Mouse (Mus musculus): ENCODE results near the gene Rpl37a.

Rpl37a gene

GRCm38 (mm10) chr1:72710753-72711653, at the start of gene Rpl37a:
TSS of gene Rpl37a (plus strand) at chr1:72711290.
- in situ Hi-C loops (cut with MboI, MseI) = no loop called here

GRCm38 (mm10) chr1:72673070-72673469, 38.0 kb upstream of the Rpl37a start:
- in situ Hi-C loops (cut with MboI, MseI) = no loop called here

DNA sequence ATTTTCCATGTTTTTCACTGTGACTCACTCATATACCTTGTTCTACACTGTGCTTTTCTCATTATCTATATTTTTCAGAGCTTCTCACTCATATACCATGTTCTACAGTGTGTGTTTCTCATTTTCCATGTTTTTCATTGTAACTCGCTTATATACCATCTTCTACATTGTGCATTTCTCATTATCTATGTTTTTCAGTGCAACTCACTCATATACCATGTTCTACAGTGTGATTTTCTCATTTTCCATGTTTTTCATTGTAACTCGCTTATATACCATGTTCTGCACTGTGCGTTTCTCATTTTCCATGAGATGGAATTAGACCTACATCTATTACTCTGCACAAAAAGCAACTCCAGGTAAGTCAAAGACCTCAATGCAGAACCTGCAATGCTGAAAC, 14.8 kb upstream of the Rpl37a start:
- in situ Hi-C loops (cut with MboI, MseI) = no loop called here

GRCm38 (mm10) chr1:72698651-72699050, 12.4 kb upstream of the Rpl37a start:
- in situ Hi-C loops (cut with MboI, MseI) = no loop called here

- in situ Hi-C loops (cut with MboI, MseI) = no loop called here
Observed at GRCm38 (mm10) chr1:72700479-72700878, 10.6 kb upstream of the Rpl37a start, which contains the start of gene Ankar. TSS of gene Ankar (minus strand) at chr1:72700579.

DNA sequence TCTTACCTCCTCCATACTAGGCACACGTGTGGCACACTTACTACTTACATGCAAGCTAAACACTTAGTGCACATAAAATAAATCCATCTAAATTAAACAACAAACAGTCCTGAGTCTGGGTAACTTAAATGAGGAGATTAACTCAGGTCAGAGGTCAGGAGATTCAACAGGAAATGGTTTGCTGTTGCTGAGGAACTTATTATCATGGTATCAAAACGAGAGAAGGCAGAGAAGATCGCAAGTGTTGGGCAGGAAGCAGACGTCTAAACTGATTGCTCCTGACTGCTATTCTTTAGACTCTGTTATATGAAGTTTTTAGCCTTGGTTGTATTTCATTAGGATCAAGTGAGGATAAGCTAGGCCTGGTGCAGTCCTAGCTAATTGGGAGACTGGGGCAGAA, 3.6 kb upstream of the Rpl37a start:
- in situ Hi-C loops (cut with MboI, MseI) = no loop called here

- in situ Hi-C loops (cut with MboI, MseI) = no loop called here
Observed at GRCm38 (mm10) chr1:72711684-72712083, 594 bp downstream of the Rpl37a start.

- in situ Hi-C loops (cut with MboI, MseI) = no loop called here
Observed at GRCm38 (mm10) chr1:72714547-72714946, 3.5 kb downstream of the Rpl37a start.

GRCm38 (mm10) chr1:72715065-72715464, 4.0 kb downstream of the Rpl37a start:
- in situ Hi-C loops (cut with MboI, MseI) = loop anchor here (5.0 kb wide), 2 partner anchors 137 to 408 kb away; partner anchors contain the start of gene Xrcc5

DNA sequence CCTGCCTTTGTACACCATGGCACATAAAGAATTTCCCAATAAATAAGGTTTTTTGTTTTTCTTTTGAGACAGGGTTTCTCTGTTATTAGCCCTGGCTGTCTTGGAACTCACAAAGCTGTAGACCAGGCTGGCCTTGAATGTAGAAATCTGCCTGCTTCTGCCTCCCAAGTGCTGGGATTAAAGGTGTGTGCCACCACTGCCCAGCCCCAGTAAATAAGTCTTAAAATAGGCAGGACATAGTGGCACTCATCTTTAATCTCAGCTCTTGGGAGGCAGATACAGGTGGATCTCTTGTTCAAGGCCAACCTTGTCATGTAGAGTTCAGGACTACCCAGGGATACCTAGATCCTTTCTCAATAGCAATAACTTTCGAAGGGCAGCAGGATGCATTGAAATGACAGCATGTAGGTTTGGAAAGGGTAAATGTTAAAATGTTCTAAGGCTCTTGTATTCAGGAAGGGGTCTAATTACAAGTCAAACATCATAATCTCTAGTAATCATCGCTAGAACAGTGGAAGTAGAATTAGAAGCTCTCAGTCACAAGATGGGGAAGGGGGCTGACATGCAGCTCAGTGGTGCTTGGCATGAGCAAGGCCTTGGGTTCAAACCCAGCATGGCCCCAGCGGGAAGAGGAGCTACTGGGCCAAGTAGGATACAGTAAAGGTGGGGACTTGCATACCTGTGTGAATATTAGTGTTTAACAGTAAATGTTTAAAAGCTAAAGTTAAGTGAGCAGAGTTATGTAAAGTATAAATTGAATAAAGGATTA, 4.7 kb downstream of the Rpl37a start:
- in situ Hi-C loops (cut with MboI, MseI) = loop anchor here (5.0 kb wide), 2 partner anchors 137 to 408 kb away; partner anchors contain the start of gene Xrcc5

DNA sequence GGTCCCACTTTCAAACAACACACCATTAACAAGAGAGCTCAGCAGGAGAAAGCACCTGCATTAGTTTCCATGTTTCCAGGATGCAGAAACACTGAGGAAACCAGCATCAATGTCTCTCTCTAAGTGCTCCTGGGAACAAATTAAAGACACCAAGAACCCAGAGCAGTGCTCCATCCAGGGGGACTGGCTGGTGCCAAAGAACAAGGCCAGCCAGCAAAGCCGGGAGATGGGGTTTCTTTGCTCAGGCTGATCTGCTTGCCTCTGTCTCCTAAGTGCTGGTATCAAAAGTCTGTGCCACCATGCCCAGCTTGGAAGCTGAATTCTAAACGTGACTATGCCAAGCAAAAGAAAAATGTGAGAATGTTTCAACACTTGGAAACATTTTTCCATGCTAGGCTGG, 5.3 kb downstream of the Rpl37a start:
- in situ Hi-C loops (cut with MboI, MseI) = loop anchor here (5.0 kb wide), 2 partner anchors 136 to 409 kb away; partner anchors contain the start of gene Xrcc5

DNA sequence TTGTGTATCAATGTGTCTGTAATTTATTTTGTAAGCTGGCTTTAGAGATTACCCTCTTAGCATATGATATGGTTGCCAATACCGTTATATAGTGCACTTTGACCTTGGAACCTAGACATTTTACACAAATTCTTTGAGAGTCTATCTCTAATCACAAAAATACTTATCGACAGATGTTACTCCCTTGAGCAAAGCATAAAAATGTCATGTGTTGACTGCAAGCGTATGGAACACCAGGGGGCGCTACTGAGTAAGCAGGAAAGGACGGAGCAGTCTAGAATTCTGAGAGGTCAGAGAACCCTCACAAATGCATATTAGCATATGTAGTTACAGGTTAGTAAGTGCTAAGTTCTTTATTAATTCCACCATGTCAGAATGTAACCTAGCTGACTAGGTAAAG, 5.8 kb downstream of the Rpl37a start:
- in situ Hi-C loops (cut with MboI, MseI) = loop anchor here (5.0 kb wide), 2 partner anchors 135 to 410 kb away; partner anchors contain the start of gene Xrcc5

GRCm38 (mm10) chr1:72717540-72717939, 6.5 kb downstream of the Rpl37a start:
- in situ Hi-C loops (cut with MboI, MseI) = loop anchor here (5.0 kb wide), 2 partner anchors 135 to 410 kb away; partner anchors contain the start of gene Xrcc5

DNA sequence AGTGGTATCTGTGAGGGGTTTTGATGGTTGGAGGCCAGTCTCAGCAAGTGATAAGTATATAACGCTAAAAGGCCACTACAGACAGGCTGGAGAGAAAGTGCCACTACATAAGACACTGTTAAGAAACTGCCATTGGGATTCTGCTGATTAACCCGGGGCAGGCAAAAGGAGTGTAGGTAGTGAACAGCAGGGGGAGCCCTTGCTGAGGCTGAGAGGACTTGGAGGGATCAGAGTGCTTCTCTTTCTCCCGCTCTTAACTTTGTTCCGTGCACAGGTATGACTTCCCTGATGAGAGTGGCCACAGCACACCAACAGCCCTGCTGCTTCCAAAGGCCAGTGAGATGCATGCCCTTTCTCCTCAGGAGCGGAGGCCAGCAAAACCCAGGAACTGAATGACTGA, 7.8 kb downstream of the Rpl37a start:
- in situ Hi-C loops (cut with MboI, MseI) = loop anchor here (5.0 kb wide), 2 partner anchors 133 to 412 kb away; partner anchors contain the start of gene Xrcc5

DNA sequence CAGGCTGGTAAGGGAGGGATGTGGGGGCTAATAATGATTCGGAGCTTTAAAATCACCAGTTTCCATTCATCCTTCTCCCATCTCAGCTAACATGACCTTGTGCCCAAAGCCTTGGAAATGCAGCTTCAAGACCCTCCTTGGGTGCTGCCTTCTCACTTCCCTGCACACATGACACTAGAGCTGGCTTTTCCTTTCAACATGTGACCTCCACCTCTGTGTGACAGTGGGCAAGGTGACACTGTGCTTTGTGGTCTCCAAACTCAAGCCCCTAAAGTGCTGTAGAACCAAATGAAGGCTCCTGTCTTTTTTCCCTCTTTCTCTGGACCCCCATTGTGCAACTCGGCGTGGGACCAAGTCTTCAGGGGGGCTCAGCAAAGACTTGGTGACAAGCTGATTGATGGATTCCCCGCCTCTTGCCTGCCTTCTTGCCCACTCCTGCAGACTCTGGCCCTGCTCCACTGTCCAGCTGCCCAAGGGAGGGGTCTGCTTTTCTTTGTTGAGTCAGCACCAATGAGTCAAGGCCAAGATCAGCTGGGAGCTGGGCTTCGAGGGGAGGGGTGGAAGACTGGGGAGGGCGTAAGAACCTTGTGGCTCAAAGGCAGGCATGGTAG, 9.1 kb downstream of the Rpl37a start:
- in situ Hi-C loops (cut with MboI, MseI) = no loop called here

- in situ Hi-C loops (cut with MboI, MseI) = no loop called here
Observed at GRCm38 (mm10) chr1:72722646-72723045, 11.6 kb downstream of the Rpl37a start.

DNA sequence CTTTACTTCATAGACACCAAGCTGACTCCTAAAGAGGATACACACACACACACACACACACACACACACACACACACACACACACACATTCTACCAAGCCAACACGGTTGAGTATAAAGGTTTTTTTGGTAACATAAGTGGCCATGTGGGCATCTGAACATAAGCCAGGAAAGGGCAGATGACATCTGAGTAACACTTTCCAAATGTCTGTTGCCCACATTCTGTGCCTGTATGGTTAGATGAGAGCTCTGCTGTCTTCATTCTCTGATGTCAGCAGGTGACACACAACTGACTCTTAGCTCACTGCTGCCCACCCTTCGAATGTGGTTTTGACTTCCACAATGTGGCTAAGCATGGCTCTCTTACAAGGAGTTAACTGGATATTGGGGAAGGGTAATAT, 13.3 kb downstream of the Rpl37a start:
- in situ Hi-C loops (cut with MboI, MseI) = no loop called here

DNA sequence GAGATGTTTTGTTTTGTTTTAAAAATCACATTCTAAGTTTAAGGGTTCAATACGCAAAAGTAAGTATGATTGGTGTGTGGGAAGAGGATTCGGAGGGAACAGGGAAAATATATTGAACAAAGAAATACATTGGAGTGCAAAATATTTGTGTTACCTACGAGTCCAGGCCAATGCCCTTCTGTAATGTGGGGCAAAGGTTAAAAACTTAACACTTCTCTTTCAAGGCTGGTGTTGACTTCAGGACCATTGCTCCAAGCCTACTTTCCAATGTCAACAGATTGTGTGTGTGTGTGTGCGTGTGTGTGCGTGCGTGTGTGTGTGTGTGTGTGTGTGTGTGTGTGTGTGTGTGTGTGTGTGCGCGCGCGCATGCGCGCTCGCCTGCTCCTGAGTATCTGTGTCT, 14.9 kb downstream of the Rpl37a start:
- in situ Hi-C loops (cut with MboI, MseI) = no loop called here

DNA sequence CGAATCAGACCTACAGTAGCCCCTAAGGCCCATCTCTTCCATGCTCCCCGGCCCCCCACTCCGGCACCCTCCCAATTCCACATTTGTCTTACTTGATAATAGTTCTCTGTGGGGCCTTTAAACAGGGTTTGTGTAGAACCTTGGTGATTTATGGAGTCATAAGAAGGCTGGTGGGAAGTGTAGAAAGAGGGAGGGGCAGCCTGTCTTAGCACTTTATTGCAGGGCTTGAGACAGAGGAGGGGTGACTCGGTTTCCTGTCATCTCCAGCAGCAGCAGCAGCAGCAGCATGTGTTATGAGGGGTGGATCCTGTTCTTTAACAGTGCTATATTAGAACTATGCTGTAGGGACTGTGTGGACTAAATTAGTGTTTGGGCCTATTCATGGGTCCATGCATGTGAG, 17.7 kb downstream of the Rpl37a start:
- in situ Hi-C loops (cut with MboI, MseI) = no loop called here

DNA sequence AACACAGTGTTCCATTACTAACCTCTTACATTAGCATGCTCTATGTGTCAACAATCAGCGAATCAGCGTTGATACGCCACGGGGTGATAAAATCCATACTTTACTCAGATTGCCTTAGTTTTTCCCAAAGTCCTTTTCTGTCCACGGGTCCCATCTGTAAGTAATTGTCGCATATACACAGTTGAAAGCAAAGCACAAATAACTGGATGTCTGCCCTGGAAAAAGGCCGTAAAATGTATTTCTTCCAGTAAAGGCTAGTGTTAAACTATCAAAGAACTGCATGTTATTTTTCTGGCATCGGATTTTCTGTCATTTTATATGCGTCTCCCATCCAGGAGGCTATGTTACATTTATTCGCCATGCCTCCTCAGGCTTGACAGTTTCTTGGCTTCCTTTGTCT, 19.0 kb downstream of the Rpl37a start:
- in situ Hi-C loops (cut with MboI, MseI) = no loop called here

DNA sequence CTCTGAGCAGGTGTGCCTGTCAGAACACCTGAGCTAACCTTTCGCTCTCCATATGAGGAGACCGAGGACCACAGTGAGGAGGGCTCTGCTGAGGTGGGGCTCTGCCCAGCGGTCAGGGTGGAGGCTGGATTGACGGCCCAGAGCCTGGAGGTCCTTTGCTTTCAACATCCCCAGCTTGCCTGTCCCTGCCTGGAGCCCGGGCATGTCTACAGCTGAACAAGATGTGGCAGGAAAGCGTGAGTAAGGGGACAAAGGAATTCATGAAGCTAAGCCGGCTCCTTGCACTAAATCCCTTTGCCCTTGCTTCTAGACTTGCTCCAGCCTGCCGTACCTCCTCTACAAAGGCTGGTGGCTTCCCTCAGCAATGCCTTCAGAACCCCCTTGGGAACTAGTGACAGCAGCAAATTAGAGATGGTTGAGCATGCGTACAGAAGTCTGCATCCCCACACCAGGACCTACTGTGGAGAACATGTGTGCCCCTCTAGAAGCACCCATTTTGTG, 22.2 kb downstream of the Rpl37a start:
- in situ Hi-C loops (cut with MboI, MseI) = no loop called here

Measured in T-helper 2 cell (primary cell).